Mouse (Mus musculus): Measurements from ENCODE around the gene Gm17571. TPM values are rescaled to one million over a fixed set of nuclear protein-coding genes. Genes with fewer than 3 reads are reported as not detected.
A peak's percentile ranks its signal among the peaks of the same experiment; 100 is the strongest.

The Gm17571 gene
- polyA plus RNA-seq, 1 experiment: not detected

DNA sequence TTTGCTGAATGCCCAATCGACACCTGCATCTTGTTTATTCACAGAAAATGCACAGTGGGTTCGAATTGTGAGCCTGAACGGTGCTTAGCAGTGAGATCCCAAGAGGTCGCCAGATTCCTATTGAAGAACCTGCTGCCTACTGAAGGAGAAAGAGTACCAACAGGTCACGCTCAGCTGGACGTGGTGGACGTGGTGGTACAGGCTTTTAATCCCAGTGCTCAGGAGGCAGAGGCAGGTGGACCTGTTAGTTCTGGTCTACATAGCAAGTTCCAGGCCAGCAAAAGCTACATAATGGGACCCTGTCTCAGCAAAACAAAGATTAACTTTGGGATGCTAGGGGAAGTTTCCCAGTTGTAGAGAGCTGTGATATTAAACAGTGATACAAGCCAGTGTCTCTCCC is 21.2 kb upstream of the Gm17571 start:
- H3K36me3 ChIP-seq (ENCODE audit: control insufficient read depth, insufficient read depth, low read length): no peaks in the 10 kb centered on the region
- TF ChIP-seq POLR2A (IDR thresholded peaks at IDR 0.05; ENCODE audit: low read depth, low read length) (no peak), CTCF (IDR thresholded peaks at IDR 0.05; ENCODE audit: extremely low read depth, insufficient read length, insufficient replicate concordance, low read depth, low read length) (no peak)
- H3K4me3 ChIP-seq (ENCODE audit: low read depth, low read length): no peak overlapping the region
- 84% methylated on average over 7 of the region's 7 CpGs for WGBS
- peaks cover 13% of the 10 kb centered on the region for H3K4me1 ChIP-seq (ENCODE audit: control insufficient read depth, insufficient read depth, insufficient read length, low read length)
- H3K27ac ChIP-seq (ENCODE audit: insufficient read depth, low read depth, low read length): 0 out of 2 replicates have a peak overlapping the region, but pooled peaks have one; percentile 1
- H3K27me3 ChIP-seq (ENCODE audit: control insufficient read depth, insufficient read depth, low read length): no peaks in the 10 kb centered on the region

GRCm38 (mm10) chr9:13466816-13467215 is 20.3 kb upstream of the Gm17571 start:
- WGBS: 72% methylated on average over 10 of the region's 10 CpGs
- H3K27ac ChIP-seq (ENCODE audit: insufficient read depth, low read depth, low read length): peak overlapping the region; percentile 91
- H3K36me3 ChIP-seq (ENCODE audit: control insufficient read depth, insufficient read depth, low read length): no peaks in the 10 kb centered on the region
- no peak overlapping the region for H3K4me3 ChIP-seq (ENCODE audit: low read depth, low read length)
- H3K4me1 ChIP-seq (ENCODE audit: control insufficient read depth, insufficient read depth, insufficient read length, low read length): peaks cover 13% of the 10 kb centered on the region
- H3K27me3 ChIP-seq (ENCODE audit: control insufficient read depth, insufficient read depth, low read length): no peaks in the 10 kb centered on the region
- TF ChIP-seq CTCF (IDR thresholded peaks at IDR 0.05; ENCODE audit: extremely low read depth, insufficient read length, insufficient replicate concordance, low read depth, low read length) (no peak), POLR2A (IDR thresholded peaks at IDR 0.05; ENCODE audit: low read depth, low read length) (no peak)

DNA sequence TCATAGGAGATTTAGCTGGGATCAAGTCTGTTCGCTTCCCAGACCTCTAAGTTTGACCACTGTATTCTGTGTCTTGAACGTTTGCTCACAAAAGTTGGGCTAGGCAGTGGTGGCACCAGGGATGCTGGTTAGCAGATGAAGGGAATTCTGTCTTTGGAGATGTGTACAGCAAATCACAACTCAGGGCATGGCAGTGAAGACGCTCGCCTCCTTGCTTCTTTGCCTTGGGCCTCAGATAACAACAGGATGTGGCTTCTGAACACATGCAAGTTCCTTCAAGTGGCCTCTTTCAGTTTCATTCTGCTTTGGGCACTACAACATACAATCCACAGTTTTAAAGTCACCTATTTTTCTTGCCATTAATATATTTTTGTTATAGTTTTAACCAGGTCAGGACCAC is 19.8 kb upstream of the Gm17571 start:
- Histone ChIP-seq H3K4me3 (ENCODE audit: low read depth, low read length) (no peak overlapping the region), H3K36me3 (ENCODE audit: control insufficient read depth, insufficient read depth, low read length) (no peaks in the 10 kb centered on the region), H3K27ac (ENCODE audit: insufficient read depth, low read depth, low read length) (peak overlapping the region; percentile 92), H3K27me3 (ENCODE audit: control insufficient read depth, insufficient read depth, low read length) (no peaks in the 10 kb centered on the region), H3K4me1 (ENCODE audit: control insufficient read depth, insufficient read depth, insufficient read length, low read length) (peaks cover 13% of the 10 kb centered on the region)
- WGBS: 65% methylated on average over 4 of the region's 4 CpGs
- TF ChIP-seq POLR2A (IDR thresholded peaks at IDR 0.05; ENCODE audit: low read depth, low read length): no peak
- TF ChIP-seq CTCF (IDR thresholded peaks at IDR 0.05; ENCODE audit: extremely low read depth, insufficient read length, insufficient replicate concordance, low read depth, low read length): no peak

GRCm38 (mm10) chr9:13465358-13466020 is 18.9 kb upstream of the Gm17571 start:
- H3K27ac ChIP-seq (ENCODE audit: insufficient read depth, low read depth, low read length): peak overlapping the region; percentile 92
- 68% methylated on average over 4 of the region's 4 CpGs for WGBS
- H3K36me3 ChIP-seq (ENCODE audit: control insufficient read depth, insufficient read depth, low read length): no peaks in the 10 kb centered on the region
- H3K27me3 ChIP-seq (ENCODE audit: control insufficient read depth, insufficient read depth, low read length): no peaks in the 10 kb centered on the region
- TF ChIP-seq CTCF (IDR thresholded peaks at IDR 0.05; ENCODE audit: extremely low read depth, insufficient read length, insufficient replicate concordance, low read depth, low read length) (no peak), POLR2A (IDR thresholded peaks at IDR 0.05; ENCODE audit: low read depth, low read length) (no peak)
- peaks cover 13% of the 10 kb centered on the region for H3K4me1 ChIP-seq (ENCODE audit: control insufficient read depth, insufficient read depth, insufficient read length, low read length)
- no peak overlapping the region for H3K4me3 ChIP-seq (ENCODE audit: low read depth, low read length)

DNA sequence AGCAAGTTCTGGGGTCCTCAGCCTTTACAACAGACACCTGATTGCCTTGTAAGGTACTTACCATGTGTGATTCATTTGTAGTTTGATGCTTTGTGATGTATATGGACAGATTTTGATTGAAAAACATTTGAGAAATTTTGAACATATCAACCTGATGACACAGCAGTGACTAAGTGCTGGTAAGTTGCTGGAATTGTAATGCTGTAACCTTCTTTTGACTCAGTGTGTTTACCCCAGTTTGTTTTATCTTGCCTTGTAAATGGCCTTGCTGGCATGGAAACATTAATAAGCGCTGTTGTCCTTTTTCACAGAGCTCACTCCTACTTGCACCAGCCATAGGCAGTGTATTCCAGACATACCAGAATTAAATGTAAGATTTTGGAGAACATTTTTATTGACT is 14.4 kb upstream of the Gm17571 start:
- 90% methylated on average over 1 of the region's 1 CpGs for WGBS
- TF ChIP-seq CTCF (IDR thresholded peaks at IDR 0.05; ENCODE audit: extremely low read depth, insufficient read length, insufficient replicate concordance, low read depth, low read length): no peak
- TF ChIP-seq POLR2A (IDR thresholded peaks at IDR 0.05; ENCODE audit: low read depth, low read length): no peak

GRCm38 (mm10) chr9:13460012-13460411 is 13.5 kb upstream of the Gm17571 start:
- Histone ChIP-seq H3K4me1 (ENCODE audit: control insufficient read depth, insufficient read depth, insufficient read length, low read length) (no peaks in the 10 kb centered on the region), H3K27me3 (ENCODE audit: control insufficient read depth, insufficient read depth, low read length) (no peaks in the 10 kb centered on the region), H3K36me3 (ENCODE audit: control insufficient read depth, insufficient read depth, low read length) (no peaks in the 10 kb centered on the region), H3K27ac (ENCODE audit: insufficient read depth, low read depth, low read length) (no peak overlapping the region), H3K4me3 (ENCODE audit: low read depth, low read length) (no peak overlapping the region)
- WGBS: 85% methylated on average over 3 of the region's 3 CpGs
- no peak for TF ChIP-seq POLR2A (IDR thresholded peaks at IDR 0.05; ENCODE audit: low read depth, low read length)
- no peak for TF ChIP-seq CTCF (IDR thresholded peaks at IDR 0.05; ENCODE audit: extremely low read depth, insufficient read length, insufficient replicate concordance, low read depth, low read length)

More for the DNA sequence above, 14.4 kb upstream of the Gm17571 start:
- Histone ChIP-seq H3K4me1 (ENCODE audit: control insufficient read depth, insufficient read depth, insufficient read length, low read length) (peaks cover 5% of the 10 kb centered on the region; the same call in 1 of the 2 replicates), H3K27ac (ENCODE audit: insufficient read depth, low read depth, low read length) (no peak overlapping the region), H3K4me3 (ENCODE audit: low read depth, low read length) (no peak overlapping the region), H3K36me3 (ENCODE audit: control insufficient read depth, insufficient read depth, low read length) (no peaks in the 10 kb centered on the region), H3K27me3 (ENCODE audit: control insufficient read depth, insufficient read depth, low read length) (no peaks in the 10 kb centered on the region)

- TF ChIP-seq POLR2A (IDR thresholded peaks at IDR 0.05; ENCODE audit: low read depth, low read length) (no peak), CTCF (IDR thresholded peaks at IDR 0.05; ENCODE audit: extremely low read depth, insufficient read length, insufficient replicate concordance, low read depth, low read length) (no peak)
- H3K27ac ChIP-seq (ENCODE audit: insufficient read depth, low read depth, low read length): no peak overlapping the region
- no peaks in the 10 kb centered on the region for H3K27me3 ChIP-seq (ENCODE audit: control insufficient read depth, insufficient read depth, low read length)
- no peak overlapping the region for H3K4me3 ChIP-seq (ENCODE audit: low read depth, low read length)
- no peaks in the 10 kb centered on the region for H3K36me3 ChIP-seq (ENCODE audit: control insufficient read depth, insufficient read depth, low read length)
- WGBS: 63% methylated on average over 1 of the region's 1 CpGs
- no peaks in the 10 kb centered on the region for H3K4me1 ChIP-seq (ENCODE audit: control insufficient read depth, insufficient read depth, insufficient read length, low read length)
These were observed 12.8 kb upstream of the Gm17571 start for GRCm38 (mm10) chr9:13459371-13459770.
